Mouse (Mus musculus) heart, embryonic 16.5 days (tissue): ENCODE results near the gene Entpd5. TPM values are rescaled to one million over a fixed set of nuclear protein-coding genes. Genes with fewer than 3 reads are reported as not detected.
"Not testable (repeated sequence)": the region's sequence is repeated elsewhere in the genome, so short reads cannot be mapped to it uniquely, and the experiment has no call there.

ENCODE experiments used
- ATAC-seq: fragments of 200-750 bp; cut with Nextera tagmentation; replicated peaks from 2 replicates; pipeline ENCODE4 v1.8.0; 2017; ENCODE audit warnings: moderate number of reproducible peaks; ENCODE audit not compliant: insufficient read depth, low FRiP score; ENCODE audit errors: extremely low read depth
- H3K27ac ChIP-seq: fragments of 300-500 bp; sonication (generic); 2 replicates; pipeline ENCODE4 v1.5.1; 2014; ENCODE audit warnings: mild to moderate bottlenecking, low read length, control low read depth, moderate library complexity
- H3K27me3 ChIP-seq: fragments of 300-500 bp; sonication (generic); 2 replicates; pipeline ENCODE4 v1.6.1; 2014; ENCODE audit warnings: low read length, mixed read lengths; ENCODE audit not compliant: control insufficient read depth, insufficient read depth
- H3K36me3 ChIP-seq: fragments of 300-500 bp; sonication (generic); 2 replicates; pipeline ENCODE4 v1.6.1; 2014; ENCODE audit not compliant: control insufficient read depth, insufficient read depth
- H3K4me1 ChIP-seq: fragments of 300-500 bp; sonication (generic); 2 replicates; pipeline ENCODE4 v1.6.1; 2014; ENCODE audit warnings: low read length, mixed read lengths; ENCODE audit not compliant: control insufficient read depth, insufficient read depth
- H3K4me2 ChIP-seq: fragments of 300-500 bp; sonication (generic); 2 replicates; pipeline ENCODE4 v1.6.1; 2014; ENCODE audit warnings: low read depth, mild to moderate bottlenecking, control low read depth, low read length
- H3K4me3 ChIP-seq: fragments of 300-500 bp; sonication (generic); 2 replicates; pipeline ENCODE4 v1.5.1; 2014; ENCODE audit warnings: mild to moderate bottlenecking, control low read depth, low read length
- H3K9ac ChIP-seq: fragments of 300-500 bp; sonication (generic); 2 replicates; pipeline ENCODE4 v1.6.1; 2014; ENCODE audit warnings: low read length, control low read depth
- H3K9me3 ChIP-seq: fragments of 300-500 bp; sonication (generic); replicated peaks from 2 replicates; pipeline ENCODE4 v1.6.1; 2016; ENCODE audit warnings: low read length; ENCODE audit not compliant: control insufficient read depth
- WGBS: fragments of 180-500 bp; shearing (Covaris S2); extraction: QIAGEN DNeasy Blood & Tissue Kit; methylation state at CpG from one replicate; pipeline ENCODE4 v1.1.7; 2014; 5-methylcytosine and 5-hydroxymethylcytosine counted together
- polyA plus RNA-seq: library from polyadenylated mRNA; unstranded; fragments of >200 nt; fragmentation: Nextera tagmentation; extraction: Ambion mirVana; gene quantifications from 2 replicates; pipeline ENCODE4 v1.2.1, GENCODE M21; 2015

Entpd5 gene
- polyA plus RNA-seq, 1 experiment from 2014 or later: 38.9 TPM

DNA sequence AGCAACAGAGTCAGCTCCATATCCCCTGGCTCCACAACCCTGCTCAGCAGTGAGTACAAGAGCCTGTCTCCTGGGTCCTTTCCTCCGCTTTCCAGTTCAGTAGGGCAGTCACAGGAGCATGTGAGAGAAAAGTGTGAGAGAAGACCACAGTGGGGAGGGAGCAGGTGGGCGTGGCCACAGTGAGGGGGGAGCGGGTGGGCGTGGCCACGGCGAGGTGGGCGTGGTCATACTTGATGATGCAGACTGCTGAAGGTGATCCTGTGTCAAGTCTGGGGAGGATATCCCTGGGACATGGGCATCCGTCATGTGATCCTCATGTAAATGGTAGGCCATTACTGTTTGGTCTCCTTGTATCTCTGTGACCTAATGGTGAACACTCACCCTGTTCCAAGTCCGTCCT lies 41.9 kb downstream of the Entpd5 start:
- no peak for ATAC-seq
- no peaks in the 10 kb centered on the region for H3K27me3 ChIP-seq

DNA sequence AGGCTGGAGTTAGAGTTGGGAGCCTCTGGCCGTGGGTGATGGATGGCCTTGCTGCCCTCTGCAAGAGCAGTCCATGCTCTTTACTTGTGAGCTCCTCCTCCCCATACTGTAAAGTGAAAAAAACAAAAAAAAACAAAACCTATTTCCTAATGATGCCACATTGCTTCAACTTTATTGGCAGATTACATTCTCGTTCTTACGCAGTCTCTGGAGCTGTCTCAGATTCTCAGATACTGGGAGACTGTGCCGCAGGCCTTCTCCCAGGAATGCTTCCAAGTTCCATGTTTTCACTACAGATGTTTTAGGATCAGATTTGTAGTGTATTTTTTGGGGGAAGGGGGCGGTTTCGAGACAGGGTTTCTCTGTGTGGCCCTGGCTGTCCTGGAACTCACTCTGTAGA lies 43.7 kb downstream of the Entpd5 start:
- Histone ChIP-seq H3K9ac (no peak overlapping the region), H3K4me3 (no peak overlapping the region), H3K36me3 (peaks cover 20% of the 10 kb centered on the region), H3K9me3 (no peaks in the 10 kb centered on the region), H3K27me3 (no peaks in the 10 kb centered on the region), H3K4me2 (no peak overlapping the region), H3K4me1 (peaks cover 29% of the 10 kb centered on the region), H3K27ac (no peak overlapping the region)
- ATAC-seq: no peak
- WGBS: 89% methylated on average over 6 of the region's 6 CpGs

More for the DNA sequence above, 41.9 kb downstream of the Entpd5 start:
- H3K4me2 ChIP-seq: no peak overlapping the region
- no peak overlapping the region for H3K9ac ChIP-seq
- peaks cover 36% of the 10 kb centered on the region for H3K36me3 ChIP-seq
- no peak overlapping the region for H3K4me3 ChIP-seq
- no peaks in the 10 kb centered on the region for H3K9me3 ChIP-seq
- H3K27ac ChIP-seq: no peak overlapping the region
- 67% methylated on average over 9 of the region's 9 CpGs for WGBS
- H3K4me1 ChIP-seq: peaks cover 19% of the 10 kb centered on the region

DNA sequence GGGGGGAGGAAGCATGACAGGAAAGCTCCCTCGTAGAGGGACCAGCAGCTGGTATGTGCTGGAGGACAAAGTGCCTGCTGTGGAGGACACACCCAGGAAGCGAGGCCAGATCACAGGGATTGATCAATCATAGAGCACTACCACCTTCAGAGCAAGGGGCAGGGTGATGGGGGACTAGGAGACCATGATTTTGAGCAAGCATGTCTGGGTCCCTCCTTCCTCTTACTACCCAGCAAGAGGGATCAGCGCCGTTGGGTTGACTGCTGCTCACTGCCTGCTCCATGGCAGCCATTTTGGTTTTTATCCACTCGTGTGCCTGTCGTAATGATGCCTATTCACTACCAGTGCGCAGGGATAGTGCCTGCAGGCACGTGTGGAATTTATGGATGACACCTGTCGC lies 44.5 kb downstream of the Entpd5 start:
- 0 out of 2 replicates have a peak overlapping the region, but pooled peaks have one; percentile 6 for H3K4me2 ChIP-seq
- H3K27ac ChIP-seq: peak overlapping the region; percentile 24; the same call in 1 of the 2 replicates
- H3K9me3 ChIP-seq: no peaks in the 10 kb centered on the region
- H3K36me3 ChIP-seq: peaks cover 14% of the 10 kb centered on the region
- 69% methylated on average over 9 of the region's 9 CpGs for WGBS
- no peak for ATAC-seq
- no peaks in the 10 kb centered on the region for H3K27me3 ChIP-seq
- H3K4me1 ChIP-seq: peaks cover 36% of the 10 kb centered on the region
- H3K9ac ChIP-seq: 0 out of 2 replicates have a peak overlapping the region, but pooled peaks have one; percentile 20
- no peak overlapping the region for H3K4me3 ChIP-seq

DNA sequence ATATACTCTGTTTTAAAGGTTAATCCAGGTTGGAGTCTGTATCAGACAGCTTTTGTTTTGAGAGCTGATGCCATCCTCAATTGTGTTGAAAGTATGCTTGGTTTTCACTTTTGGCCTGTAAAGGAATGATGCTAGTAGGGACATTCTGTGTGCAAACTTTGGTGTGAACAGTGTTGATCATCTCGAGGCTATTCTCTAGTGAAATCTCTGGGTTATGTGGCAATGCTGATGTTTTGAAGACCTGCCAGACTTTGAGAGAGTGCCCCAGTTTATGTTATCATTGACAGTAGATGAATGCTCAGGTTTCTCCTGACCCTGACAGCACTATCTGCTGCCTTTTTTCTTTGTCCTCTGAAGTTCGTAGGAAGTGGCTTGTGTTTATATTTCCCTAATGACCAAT lies 46.0 kb downstream of the Entpd5 start:
- H3K4me3 ChIP-seq: peak overlapping the region; percentile 89
- H3K36me3 ChIP-seq: 0 out of 2 replicates have a peak, but pooled peaks cover 2% of the 10 kb centered on the region
- no peaks in the 10 kb centered on the region for H3K27me3 ChIP-seq
- peak overlapping the region; percentile 17; the same call in 1 of the 2 replicates for H3K9ac ChIP-seq
- no peak for ATAC-seq
- no peak overlapping the region for H3K27ac ChIP-seq
- no peaks in the 10 kb centered on the region for H3K9me3 ChIP-seq
- 35% methylated on average over 2 of the region's 2 CpGs for WGBS
- H3K4me2 ChIP-seq: peak overlapping the region; percentile 89
- peaks cover 36% of the 10 kb centered on the region for H3K4me1 ChIP-seq

DNA sequence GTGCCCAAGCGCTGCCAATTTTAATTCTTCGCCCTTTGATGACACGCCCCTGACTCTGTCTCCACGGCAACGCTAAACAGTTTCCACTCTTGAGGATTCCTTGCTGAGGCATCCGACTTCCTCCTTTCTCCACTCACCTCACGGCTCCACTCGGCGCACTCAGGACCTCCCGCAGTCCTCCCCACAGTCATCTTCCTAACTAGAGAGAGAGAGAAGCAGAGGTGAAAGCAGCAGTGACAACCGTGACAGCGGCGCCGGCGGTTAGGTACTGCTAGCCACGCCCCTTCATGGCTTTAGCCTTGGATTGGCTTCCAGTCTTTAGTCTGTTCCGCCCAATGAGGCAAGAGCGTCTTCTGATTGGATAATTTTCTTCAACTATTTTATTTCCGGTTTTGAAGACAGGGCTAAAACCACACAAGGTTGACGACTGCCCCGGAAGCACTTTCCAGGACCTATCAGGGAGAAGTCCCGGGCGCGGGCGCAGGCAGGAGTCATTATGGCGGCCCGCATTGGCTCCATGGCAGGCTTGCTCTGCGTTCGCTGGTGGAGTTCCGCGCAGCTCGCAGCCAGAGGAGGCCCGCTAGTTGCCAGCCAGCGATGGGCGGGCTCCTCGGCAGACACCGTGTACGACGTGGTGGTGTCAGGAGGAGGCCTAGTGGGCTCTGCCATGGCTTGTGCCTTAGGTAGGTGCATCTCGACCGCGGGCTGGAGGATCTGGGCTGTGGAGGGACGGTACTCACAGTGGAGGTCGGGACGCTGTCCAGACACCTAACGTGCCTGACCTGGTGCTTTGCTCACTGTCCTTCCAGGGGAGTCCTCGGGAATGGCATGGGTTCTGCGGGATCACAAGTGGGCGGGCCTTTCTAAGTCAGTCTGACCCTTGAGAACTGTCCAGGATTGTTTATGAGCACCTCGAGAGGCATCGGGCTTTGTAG lies 47.0 kb downstream of the Entpd5 start, which contains the start of the genes Coq6 and Fam161b:
Gene Coq6 (plus strand): TSS at position 103 of the 935 bp plus-strand sequence.
Gene Fam161b (minus strand): TSS at position 279 of the 935 bp plus-strand sequence.
- Histone ChIP-seq H3K4me1 (peaks cover 36% of the 10 kb centered on the region), H3K9ac (peak within 1 kb of the TSS; percentile 93), H3K36me3 (peaks cover 5% of the 10 kb centered on the region; the same call in 1 of the 2 replicates), H3K4me3 (peak within 1 kb of the TSS; percentile 89), H3K9me3 (no peaks in the 10 kb centered on the region), H3K27ac (peak within 1 kb of the TSS; percentile 76), H3K27me3 (no peaks in the 10 kb centered on the region), H3K4me2 (peak within 1 kb of the TSS; percentile 89)
- ATAC-seq: peak; percentile 95
- under 1% methylated on average over 51 of the region's 51 CpGs for WGBS

DNA sequence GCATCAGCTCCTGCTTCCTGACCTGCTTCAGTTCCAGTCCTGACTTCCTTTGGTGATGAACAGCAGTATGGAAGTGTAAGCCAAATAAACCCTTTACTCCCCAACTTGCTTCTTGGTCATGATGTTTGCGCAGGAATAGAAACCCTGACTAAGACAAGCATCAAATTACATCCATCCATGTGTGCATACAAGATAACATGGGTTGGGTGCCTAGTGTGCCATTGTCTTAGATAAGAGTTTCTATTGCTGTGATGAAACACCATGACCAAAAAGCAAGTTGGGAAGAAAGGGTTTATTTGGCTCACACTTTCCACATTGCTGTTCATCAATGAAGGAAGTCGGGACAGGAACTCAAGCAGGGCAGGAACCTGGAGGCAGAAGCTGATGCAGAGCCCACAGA lies 50.1 kb downstream of the Entpd5 start:
- not testable (repeated sequence) for H3K4me3 ChIP-seq, H3K27ac ChIP-seq, H3K27me3 ChIP-seq, H3K9ac ChIP-seq, H3K9me3 ChIP-seq, H3K4me2 ChIP-seq, ATAC-seq
- H3K4me1 ChIP-seq: peaks cover 28% of the 10 kb centered on the region
- peaks cover 11% of the 10 kb centered on the region; the same call in 1 of the 2 replicates for H3K36me3 ChIP-seq
- WGBS: 87% methylated on average over 2 of the region's 2 CpGs

DNA sequence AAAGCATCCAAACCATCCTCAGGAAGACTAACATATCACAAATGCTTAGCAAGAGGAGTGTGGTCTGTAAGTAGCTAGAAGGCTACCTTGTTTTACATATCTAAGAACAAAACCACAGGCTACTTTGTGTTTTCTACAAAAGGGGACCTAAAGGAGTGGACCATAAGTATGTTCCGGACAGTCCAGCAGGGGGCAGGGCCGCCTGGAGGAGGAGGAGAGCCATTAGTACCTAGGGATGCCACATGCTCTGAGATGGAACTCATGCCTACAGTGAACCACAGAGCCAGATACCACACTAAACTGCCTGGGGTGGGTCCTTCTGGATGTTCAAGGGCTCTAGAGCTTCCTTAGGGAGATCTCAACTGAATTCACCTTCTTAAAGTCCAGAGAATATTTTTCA lies 61.6 kb downstream of the Entpd5 start:
- Histone ChIP-seq H3K4me3 (no peak overlapping the region), H3K36me3 (peaks cover 29% of the 10 kb centered on the region), H3K9ac (no peak overlapping the region), H3K27me3 (no peaks in the 10 kb centered on the region), H3K4me1 (no peaks in the 10 kb centered on the region), H3K27ac (no peak overlapping the region), H3K4me2 (no peak overlapping the region), H3K9me3 (no peaks in the 10 kb centered on the region)
- 42% methylated on average over 2 of the region's 2 CpGs for WGBS
- no peak for ATAC-seq

DNA sequence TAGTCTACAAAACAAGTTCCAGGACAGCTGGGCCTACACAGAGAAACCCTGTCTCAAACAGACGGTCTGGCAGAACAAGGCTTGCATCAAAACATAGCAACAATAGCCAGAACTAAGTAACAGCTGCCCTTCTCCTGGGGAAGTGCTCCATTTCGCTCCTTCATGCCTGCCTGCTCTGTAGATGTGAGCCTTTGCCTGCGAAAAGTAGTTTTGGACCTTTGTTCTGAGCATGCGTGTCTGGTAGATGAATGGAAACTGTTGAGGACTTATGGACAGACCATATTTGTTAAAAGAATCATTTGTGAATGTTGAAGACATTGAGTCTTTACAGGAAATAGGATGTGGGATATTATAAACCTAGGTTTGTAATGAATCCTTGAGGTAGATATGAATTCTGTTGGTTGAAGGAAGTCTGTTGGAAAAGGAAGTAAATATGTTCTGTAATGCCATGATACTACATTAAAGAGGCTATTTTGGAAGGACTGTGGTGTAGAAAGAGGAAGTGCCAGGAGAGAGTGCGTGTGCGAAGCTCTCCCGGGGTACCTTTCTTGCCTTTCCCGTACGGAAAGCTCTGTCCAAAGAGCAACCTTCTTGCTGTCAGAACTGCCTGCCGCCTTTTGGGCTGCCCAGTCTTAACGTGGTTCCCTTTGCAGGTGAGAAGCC lies 71.7 kb downstream of the Entpd5 start:
- peaks cover 57% of the 10 kb centered on the region for H3K36me3 ChIP-seq
- H3K4me2 ChIP-seq: no peak overlapping the region
- H3K27me3 ChIP-seq: no peaks in the 10 kb centered on the region
- no peak overlapping the region for H3K27ac ChIP-seq
- H3K9ac ChIP-seq: no peak overlapping the region
- H3K4me3 ChIP-seq: no peak overlapping the region
- H3K9me3 ChIP-seq: no peaks in the 10 kb centered on the region
- no peak for ATAC-seq
- no peaks in the 10 kb centered on the region for H3K4me1 ChIP-seq
- WGBS: 88% methylated on average over 11 of the region's 11 CpGs
